Mouse (Mus musculus): Measurements from ENCODE around the gene Cyfip1.

- TF ChIP-seq CTCF (IDR thresholded peaks at IDR 0.05; ENCODE audit: low read depth) (no peak), EP300 (IDR thresholded peaks at IDR 0.05; ENCODE audit: low read depth) (no peak)
Measured at GRCm38 (mm10) chr7:55855597-55855996, 14.1 kb downstream of the Cyfip1 start.

All from heart, postnatal 0 days (tissue).